Mouse (Mus musculus): Measurements from ENCODE around the gene Cdhr2. TPM values are rescaled to one million over a fixed set of nuclear protein-coding genes. Genes with fewer than 3 reads are reported as not detected.

Gene Cdhr2
- polyA plus RNA-seq, 1 experiment, result 31.3 TPM

- WGBS, result 2% methylated on average over 8 of the region's 8 CpGs
- DNase-seq, result peak; percentile 8
- H3K4me1 ChIP-seq (ENCODE audit: control insufficient read depth, insufficient read depth, low read length), result no peaks in the 10 kb centered on the region
These were observed 49.4 kb downstream of the Cdhr2 start for GRCm38 (mm10) chr13:54750699-54751098.

GRCm38 (mm10) chr13:54752656-54753055 is 51.4 kb downstream of the Cdhr2 start:
- Histone ChIP-seq H3K27ac (ENCODE audit: insufficient read depth, low read depth, low read length) (no peak overlapping the region), H3K36me3 (ENCODE audit: control insufficient read depth, insufficient read depth, low read length) (no peaks in the 10 kb centered on the region), H3K27me3 (replicated peaks; ENCODE audit: control insufficient read depth, insufficient read depth, low read length) (no peaks in the 10 kb centered on the region), H3K4me1 (ENCODE audit: control insufficient read depth, insufficient read depth, low read length) (no peaks in the 10 kb centered on the region), H3K4me3 (ENCODE audit: insufficient read depth, low read depth, low read length) (no peak overlapping the region)
- no peak for DNase-seq
- 77% methylated on average over 10 of the region's 10 CpGs for whole genome bisulfite sequencing
- TF ChIP-seq CTCF (conservative IDR thresholded peaks at IDR 0.05; ENCODE audit: insufficient read depth, insufficient read length, low read depth, low read length), result no peak
- no peak for TF ChIP-seq POLR2A (IDR thresholded peaks at IDR 0.05; ENCODE audit: low read depth, low read length)

More at GRCm38 (mm10) chr13:54750699-54751098, 49.4 kb downstream of the Cdhr2 start:
- Histone ChIP-seq H3K4me3 (ENCODE audit: insufficient read depth, low read depth, low read length) (no peak overlapping the region), H3K36me3 (ENCODE audit: control insufficient read depth, insufficient read depth, low read length) (no peaks in the 10 kb centered on the region), H3K27me3 (replicated peaks; ENCODE audit: control insufficient read depth, insufficient read depth, low read length) (no peaks in the 10 kb centered on the region), H3K27ac (ENCODE audit: insufficient read depth, low read depth, low read length) (no peak overlapping the region)
- no peak for TF ChIP-seq CTCF (conservative IDR thresholded peaks at IDR 0.05; ENCODE audit: insufficient read depth, insufficient read length, low read depth, low read length)
- no peak for TF ChIP-seq POLR2A (IDR thresholded peaks at IDR 0.05; ENCODE audit: low read depth, low read length)

DNA sequence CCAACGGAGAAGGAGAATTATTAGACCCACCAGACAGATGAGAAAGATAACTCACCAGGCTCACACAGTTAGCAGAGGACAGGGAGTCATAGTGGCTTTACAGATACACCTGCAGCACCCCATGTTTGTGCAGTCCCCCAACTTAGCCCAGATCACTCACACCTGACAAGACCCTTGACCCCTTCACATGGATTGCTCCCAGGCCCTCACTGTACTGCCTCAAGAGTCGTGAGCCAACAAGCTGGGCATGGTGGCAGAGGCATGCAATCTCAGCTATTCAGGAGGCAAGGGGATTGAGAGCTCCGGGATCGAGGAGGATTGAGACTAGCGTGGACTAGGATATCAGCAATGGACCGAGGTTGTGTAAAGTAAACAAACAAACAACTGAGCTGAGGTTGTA is 52.5 kb downstream of the Cdhr2 start:
- H3K4me3 ChIP-seq (ENCODE audit: insufficient read depth, low read depth, low read length), result no peak overlapping the region
- 69% methylated on average over 6 of the region's 6 CpGs for WGBS
- no peaks in the 10 kb centered on the region for H3K27me3 ChIP-seq (replicated peaks; ENCODE audit: control insufficient read depth, insufficient read depth, low read length)
- H3K4me1 ChIP-seq (ENCODE audit: control insufficient read depth, insufficient read depth, low read length), result no peaks in the 10 kb centered on the region
- no peak for TF ChIP-seq CTCF (conservative IDR thresholded peaks at IDR 0.05; ENCODE audit: insufficient read depth, insufficient read length, low read depth, low read length)
- TF ChIP-seq POLR2A (IDR thresholded peaks at IDR 0.05; ENCODE audit: low read depth, low read length), result no peak
- no peak overlapping the region for H3K27ac ChIP-seq (ENCODE audit: insufficient read depth, low read depth, low read length)
- DNase-seq, result no peak
- H3K36me3 ChIP-seq (ENCODE audit: control insufficient read depth, insufficient read depth, low read length), result no peaks in the 10 kb centered on the region

GRCm38 (mm10) chr13:54754169-54755080 is 53.2 kb downstream of the Cdhr2 start:
- H3K27ac ChIP-seq (ENCODE audit: insufficient read depth, low read depth, low read length), result no peak overlapping the region
- WGBS, result 44% methylated on average over 12 of the region's 12 CpGs
- no peak for TF ChIP-seq POLR2A (IDR thresholded peaks at IDR 0.05; ENCODE audit: low read depth, low read length)
- no peak for TF ChIP-seq CTCF (conservative IDR thresholded peaks at IDR 0.05; ENCODE audit: insufficient read depth, insufficient read length, low read depth, low read length)
- no peaks in the 10 kb centered on the region for H3K4me1 ChIP-seq (ENCODE audit: control insufficient read depth, insufficient read depth, low read length)
- no peaks in the 10 kb centered on the region for H3K36me3 ChIP-seq (ENCODE audit: control insufficient read depth, insufficient read depth, low read length)
- no peak overlapping the region for H3K4me3 ChIP-seq (ENCODE audit: insufficient read depth, low read depth, low read length)
- no peaks in the 10 kb centered on the region for H3K27me3 ChIP-seq (replicated peaks; ENCODE audit: control insufficient read depth, insufficient read depth, low read length)
- DNase-seq, result no peak

DNA sequence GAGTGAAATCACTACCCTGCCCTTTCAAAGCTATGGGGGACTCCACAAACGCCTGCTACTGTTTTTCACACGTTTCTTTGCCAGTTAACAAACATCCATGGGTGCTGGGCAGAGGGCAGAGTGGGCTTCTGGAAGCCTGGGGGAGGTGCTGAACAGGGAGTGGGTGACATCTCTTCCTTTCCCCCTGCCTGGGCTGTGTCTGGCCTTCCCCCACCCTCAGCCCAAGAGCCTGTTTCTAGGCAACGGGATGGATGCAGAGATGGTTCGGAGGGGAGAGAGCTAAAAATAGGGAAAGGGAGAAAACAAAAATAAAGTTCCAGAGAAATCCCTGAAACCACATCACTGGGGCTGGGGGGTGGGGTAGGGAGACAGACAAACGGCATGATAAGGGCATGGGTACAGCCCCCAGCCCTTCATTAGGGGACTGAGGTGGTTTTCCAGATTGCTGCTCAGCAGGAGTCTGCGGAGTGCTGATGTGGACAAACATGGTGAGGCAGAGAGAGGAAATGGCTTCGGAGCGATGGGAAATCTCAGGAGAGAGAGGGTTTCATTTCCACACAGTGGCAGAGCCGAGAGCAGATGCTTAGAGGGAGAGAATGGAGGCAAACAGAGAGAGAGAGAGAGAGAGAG is 54.1 kb downstream of the Cdhr2 start:
- Histone ChIP-seq H3K4me1 (ENCODE audit: control insufficient read depth, insufficient read depth, low read length) (no peaks in the 10 kb centered on the region), H3K4me3 (ENCODE audit: insufficient read depth, low read depth, low read length) (no peak overlapping the region), H3K36me3 (ENCODE audit: control insufficient read depth, insufficient read depth, low read length) (no peaks in the 10 kb centered on the region), H3K27ac (ENCODE audit: insufficient read depth, low read depth, low read length) (no peak overlapping the region), H3K27me3 (replicated peaks; ENCODE audit: control insufficient read depth, insufficient read depth, low read length) (no peaks in the 10 kb centered on the region)
- DNase-seq, result no peak
- WGBS, result 31% methylated on average over 9 of the region's 9 CpGs
- TF ChIP-seq POLR2A (IDR thresholded peaks at IDR 0.05; ENCODE audit: low read depth, low read length) (no peak), CTCF (conservative IDR thresholded peaks at IDR 0.05; ENCODE audit: insufficient read depth, insufficient read length, low read depth, low read length) (no peak)

DNA sequence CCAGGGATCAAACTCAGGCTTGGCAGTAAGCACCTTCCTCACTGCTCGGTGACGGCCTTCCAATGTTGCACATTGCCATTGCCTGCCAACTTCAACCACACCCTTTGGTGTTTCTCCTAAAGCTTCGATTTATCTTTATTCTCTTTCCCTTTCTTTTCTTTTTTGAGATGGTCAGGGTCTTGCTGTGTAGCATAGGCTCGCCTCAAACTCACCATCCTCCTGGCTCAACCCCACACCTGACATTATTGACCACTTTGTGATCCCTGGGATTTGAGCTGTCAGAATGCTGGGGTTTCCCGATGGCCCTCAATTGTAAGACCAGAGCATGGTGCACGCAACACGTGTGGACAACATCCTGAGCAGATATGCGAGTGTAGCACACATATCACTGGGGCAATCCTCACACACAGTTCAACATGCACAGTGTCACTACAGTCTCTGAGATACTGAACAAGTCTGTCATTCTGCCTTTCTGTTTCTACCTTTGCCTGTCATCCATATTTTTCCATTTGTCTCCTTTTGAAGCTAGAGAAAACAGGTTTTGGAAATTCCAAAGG is 55.0 kb downstream of the Cdhr2 start:
- H3K27me3 ChIP-seq (replicated peaks; ENCODE audit: control insufficient read depth, insufficient read depth, low read length), result no peaks in the 10 kb centered on the region
- H3K27ac ChIP-seq (ENCODE audit: insufficient read depth, low read depth, low read length), result no peak overlapping the region
- 90% methylated on average over 8 of the region's 8 CpGs for WGBS
- H3K36me3 ChIP-seq (ENCODE audit: control insufficient read depth, insufficient read depth, low read length), result no peaks in the 10 kb centered on the region
- no peak for TF ChIP-seq POLR2A (IDR thresholded peaks at IDR 0.05; ENCODE audit: low read depth, low read length)
- TF ChIP-seq CTCF (conservative IDR thresholded peaks at IDR 0.05; ENCODE audit: insufficient read depth, insufficient read length, low read depth, low read length), result no peak
- H3K4me3 ChIP-seq (ENCODE audit: insufficient read depth, low read depth, low read length), result no peak overlapping the region
- no peaks in the 10 kb centered on the region for H3K4me1 ChIP-seq (ENCODE audit: control insufficient read depth, insufficient read depth, low read length)
- DNase-seq, result no peak

Data from kidney, adult 2 months (tissue).